Mouse (Mus musculus) layer of hippocampus, adult 8-10 months (tissue): ENCODE measurements around the gene Stim1. TPM values are rescaled to one million over a fixed set of nuclear protein-coding genes. Genes with fewer than 3 reads are reported as not detected.

Experiments
- DNase-seq, 2 experiments: peaks; one replicate each; pipeline ENCODE4 v3.0.0; 2022; ENCODE audit warnings: low spot score in 2 of 2
- total RNA-seq, 4 experiments: library from RNA; stranded (reverse); gene quantifications; 2 replicates each; pipeline ENCODE4 v1.2.4; 2022

Gene Stim1
- total RNA-seq, 4 experiments from 2014 or later = 68.2 to 77.4 (median 69.8) TPM

DNA sequence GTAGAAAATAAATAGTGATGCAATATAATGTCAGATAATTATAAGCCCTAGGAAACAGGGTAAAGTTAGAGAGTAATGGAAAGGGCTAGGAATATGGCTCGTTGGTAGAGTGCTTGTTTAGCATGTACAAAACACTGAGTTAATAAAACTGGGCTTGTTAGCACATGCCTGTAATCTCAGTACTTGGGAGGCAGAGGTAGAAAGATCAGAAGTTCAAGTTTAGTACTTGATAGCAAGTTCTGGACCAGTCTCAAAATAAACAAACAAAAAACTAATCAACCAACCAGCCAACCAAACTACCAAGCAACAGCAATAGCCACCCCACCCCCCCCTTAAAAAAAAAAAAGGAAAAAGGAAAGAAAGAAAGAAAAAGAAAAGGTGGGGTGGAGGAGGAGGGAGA, 33.2 kb downstream of the Stim1 start:
- no peak for DNase-seq

DNA sequence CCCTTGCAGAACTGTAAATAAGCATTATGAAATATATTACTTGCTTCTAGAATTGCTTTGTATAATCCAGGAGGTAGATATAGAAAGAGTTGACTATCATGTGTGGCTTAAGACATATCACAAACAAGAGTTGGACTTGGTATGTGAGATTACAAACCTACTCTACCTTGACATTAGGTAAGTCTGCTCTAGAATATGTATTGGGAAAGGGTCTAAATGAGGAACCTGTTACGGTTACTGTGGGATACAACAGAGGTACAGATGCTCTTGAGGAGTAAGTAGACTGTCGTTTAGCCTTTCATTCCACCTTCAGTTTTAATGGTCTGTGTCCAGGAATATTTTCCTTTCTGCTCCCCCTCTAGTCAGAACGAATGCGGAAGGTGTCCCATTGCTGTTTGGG, 34.9 kb downstream of the Stim1 start:
- no peak for DNase-seq

DNA sequence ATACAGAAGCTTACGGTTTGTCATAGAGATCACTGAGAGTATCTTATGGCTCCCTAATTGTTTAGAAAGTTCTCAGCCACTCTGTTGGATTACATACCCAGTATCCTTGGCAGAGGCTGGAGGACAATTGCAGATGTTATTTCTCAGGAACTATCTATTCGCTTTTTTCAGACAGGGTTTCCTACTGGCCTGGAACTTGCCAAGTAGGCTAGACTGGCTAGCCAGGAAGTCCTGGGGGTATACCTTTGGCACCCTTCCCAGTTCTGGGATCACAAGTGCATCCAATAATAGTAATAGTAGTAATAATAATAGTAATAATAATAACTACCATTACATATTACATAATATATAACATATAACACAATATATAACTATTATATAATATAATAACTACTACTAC, 38.0 kb downstream of the Stim1 start:
- DNase-seq = no peak

DNA sequence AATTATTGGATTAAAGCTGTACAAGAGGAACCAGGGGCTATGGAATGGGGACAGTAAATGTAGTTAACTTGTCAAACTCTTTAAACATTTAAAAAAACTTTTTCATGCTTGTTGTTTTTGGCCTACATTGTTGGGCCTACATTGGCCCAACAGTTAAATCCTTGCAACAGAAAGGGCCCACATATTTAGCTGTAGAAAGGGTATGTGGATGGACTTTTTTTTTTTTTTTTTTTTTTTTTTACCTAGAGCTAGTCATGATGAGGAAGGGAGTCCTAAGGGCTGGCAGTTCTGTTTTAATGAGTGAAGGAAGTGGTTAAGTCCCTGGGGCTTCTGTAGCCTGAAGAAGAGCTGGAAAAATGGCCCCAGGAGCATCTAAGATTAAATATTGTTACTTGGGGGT, 42.7 kb downstream of the Stim1 start:
- DNase-seq = no peak

DNA sequence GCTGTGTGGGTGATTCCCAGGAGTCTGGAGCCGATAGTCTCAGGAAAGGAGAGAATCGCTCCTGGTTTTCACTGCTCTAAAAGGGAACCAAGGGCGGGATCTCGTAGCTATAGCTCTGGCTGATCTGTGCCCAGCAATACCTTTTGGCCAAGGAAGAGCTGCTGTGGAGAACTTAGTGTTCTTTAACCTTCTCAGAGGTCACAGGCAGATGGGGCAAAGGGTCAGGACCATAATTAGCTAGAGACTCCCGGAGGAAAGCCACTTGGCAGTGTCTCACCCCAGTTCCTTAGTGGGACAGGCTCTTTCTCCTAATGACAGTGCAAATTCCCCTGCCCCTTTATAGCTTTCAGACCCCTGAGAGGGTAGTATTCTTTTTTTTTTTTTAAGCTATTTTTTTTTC, 43.2 kb downstream of the Stim1 start:
- no peak for DNase-seq

DNA sequence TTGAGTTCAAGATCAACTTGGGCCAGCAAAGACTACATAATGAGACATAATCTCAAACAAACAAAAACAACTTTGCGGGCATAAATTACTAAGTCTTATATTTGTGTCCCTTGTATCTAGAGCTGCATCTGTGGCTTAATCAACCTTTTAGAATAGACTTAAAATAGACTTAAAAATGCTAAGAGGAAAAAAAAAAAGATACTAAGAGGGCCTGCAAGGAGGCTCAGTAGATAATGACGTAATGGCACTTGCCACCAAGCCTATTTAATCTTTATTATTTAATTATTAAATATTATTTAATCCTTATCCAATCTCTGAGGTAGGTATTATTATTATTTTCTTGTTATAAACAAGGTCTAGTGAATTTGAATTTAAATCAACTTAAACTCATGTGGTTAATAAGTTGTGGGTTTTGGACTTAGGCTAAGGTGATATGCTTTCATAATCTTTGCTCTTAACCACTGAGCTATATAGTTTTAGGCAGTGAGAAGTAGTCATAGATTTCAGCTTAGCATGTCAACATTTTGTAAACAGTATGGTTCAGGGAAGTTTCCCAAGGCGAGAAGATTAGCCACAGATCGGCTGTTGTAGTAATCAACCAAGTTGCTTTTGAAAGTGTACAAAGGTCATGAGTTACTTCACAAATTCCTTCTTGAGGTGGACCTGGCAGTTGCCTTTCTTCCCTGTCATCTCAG, 45.4 kb downstream of the Stim1 start:
- no peak for DNase-seq

DNA sequence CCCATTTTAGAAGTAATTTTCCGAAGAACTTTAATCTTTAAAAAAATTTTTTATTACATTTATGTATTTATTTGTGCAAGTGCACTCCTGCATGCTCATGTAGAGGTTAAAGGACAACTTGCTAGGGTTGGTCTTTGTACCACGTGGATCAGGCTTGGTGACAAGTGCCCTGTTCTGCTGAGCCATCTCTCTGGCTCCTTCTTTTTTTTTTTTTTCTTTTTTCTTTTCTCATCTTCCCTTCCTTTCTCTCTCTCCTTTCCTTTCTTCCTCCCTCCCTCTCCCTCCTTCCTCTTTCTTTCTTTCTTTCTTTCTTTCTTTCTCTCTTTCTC, 45.9 kb downstream of the Stim1 start:
- DNase-seq = no peak

DNA sequence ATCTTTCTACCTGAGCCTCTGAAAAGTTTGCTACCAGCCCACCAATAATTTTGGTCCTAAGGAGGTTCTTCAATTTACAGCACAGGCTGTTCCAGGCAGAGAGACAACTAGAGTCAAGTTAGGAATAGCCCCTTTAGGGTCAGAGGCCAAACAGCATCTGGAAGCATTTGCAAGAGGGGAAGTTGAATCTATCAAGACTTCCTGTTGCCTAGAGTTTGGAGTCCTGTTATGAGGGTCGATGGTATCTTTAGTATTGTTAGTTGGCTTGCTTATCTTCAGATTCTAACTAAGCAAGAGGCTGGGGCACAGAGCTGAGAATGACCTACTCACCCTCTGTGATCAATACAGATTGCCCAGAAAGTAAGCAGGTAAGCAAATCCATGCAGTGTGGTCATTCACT, 46.5 kb downstream of the Stim1 start:
- no peak for DNase-seq

DNA sequence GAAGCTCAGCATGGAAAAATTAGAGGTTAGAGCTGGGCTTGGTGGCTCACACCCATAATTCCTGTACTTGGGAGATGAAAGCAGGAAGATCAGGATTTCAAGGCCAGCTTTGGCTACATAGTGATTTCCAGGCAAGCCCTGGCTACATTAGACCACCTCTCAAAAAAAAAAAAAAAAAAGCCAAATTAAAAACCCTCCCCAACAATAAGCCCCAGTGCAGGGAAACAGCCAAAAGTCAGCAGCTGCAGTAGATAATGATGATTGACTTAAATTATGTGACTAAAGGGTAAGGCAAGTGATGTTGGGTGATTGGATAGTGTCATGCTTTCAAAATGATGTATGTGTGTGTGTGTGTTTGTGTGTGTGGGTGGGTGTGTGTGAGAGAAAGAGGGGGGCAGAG, 47.3 kb downstream of the Stim1 start:
- no peak for DNase-seq

DNA sequence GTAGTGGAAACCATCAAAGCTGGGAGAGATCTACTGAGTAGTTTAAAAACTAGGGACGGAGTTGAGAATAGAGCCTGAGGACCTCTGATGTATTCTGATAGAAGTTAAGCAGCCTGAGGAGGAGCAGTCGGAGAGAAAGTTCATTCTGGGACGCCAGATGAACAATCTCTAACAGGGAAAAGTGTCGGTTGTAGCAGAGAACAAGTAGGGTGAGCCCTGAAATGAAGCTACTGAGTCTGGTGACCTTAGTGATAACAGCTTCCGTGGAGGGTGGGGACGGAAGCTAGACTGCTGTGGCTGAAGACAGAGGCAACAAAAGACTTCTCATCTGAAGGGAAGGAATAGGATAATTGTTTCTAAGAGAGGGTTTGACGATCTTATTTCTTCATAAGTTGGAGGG, 47.8 kb downstream of the Stim1 start:
- DNase-seq = no peak

DNA sequence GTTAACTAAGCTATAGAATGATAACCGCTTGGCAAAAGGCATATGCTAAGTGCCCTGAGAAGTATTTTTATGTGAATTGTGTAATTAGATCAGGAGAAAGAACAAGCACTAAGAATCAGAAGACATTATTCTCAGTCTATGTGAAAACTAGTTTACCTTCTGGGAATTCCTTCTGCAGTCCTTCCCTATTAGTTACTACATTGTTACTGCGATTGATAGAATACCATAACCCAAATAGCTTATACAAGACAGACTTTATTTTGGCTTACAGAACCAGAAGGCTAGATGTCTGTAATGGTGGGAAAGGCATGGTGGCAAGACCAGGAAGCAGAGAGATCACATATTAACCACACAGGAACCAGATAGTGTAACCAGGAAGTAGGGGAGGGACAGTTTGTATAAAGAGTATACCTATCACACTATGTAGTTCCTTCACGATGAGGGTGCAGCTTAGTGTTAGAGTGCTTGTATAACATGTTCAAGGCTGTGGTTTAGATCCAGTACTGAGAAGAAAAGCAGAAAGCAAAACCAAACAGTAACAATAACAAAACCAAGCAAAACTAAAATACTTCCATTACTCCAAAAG, 50.1 kb downstream of the Stim1 start:
- no peak for DNase-seq

DNA sequence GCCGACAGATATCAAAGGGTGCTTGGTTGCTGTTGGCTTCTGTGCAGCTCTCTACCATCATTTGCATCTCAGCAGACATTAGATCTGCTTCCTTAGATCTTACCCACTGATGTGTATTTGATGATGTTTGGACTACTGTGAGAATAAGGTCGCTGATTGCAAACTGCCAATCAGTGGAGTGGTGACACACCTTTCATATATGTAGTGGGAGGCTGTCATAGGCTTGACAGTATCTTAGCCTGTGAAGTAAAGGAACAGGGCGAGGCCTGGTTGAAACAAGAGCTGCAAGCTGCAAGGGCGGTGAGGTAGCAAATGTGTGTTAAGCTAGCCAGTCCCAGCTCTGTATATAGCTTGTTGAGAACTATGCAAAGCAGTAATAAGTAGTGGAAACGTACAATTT, 54.5 kb downstream of the Stim1 start:
- DNase-seq = no peak

DNA sequence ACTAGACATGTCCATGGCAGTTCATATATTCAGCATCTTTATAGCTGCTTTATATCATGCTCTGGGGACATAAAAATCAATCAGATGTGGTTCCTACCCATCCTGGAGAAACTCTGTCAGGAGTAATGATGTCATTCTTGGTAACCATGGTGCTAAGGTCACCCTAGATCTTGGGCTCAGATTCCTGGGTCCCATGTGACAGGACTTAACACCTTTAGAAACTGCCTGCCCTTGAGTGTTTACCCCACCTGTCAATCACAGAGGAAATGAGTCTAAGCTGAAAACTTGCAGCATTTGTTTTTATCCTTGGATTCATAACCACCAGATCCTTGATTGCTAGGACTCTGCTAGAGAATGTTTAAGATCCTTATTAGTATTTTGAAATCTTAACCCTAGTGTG, 58.7 kb downstream of the Stim1 start:
- no peak for DNase-seq

DNA sequence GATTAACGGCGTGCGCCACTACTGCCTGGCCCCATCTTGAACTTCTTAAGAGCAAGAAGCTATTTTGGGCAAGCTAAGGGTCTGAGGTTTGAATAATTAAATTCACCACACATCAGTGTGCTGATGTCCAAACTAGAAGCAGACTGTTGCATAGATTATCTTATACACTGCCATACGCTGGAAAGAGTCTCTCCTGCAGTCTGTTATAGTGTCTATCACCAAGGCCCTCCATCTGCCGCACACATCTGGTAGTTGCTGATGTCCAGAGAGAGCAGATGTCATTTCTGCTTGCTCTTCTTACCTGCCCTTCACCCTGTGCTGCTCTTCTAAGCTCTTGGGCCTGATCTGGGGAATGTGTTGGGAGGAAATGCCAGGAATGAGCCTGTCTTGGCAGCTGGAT, 62.7 kb downstream of the Stim1 start:
- DNase-seq = no peak

DNA sequence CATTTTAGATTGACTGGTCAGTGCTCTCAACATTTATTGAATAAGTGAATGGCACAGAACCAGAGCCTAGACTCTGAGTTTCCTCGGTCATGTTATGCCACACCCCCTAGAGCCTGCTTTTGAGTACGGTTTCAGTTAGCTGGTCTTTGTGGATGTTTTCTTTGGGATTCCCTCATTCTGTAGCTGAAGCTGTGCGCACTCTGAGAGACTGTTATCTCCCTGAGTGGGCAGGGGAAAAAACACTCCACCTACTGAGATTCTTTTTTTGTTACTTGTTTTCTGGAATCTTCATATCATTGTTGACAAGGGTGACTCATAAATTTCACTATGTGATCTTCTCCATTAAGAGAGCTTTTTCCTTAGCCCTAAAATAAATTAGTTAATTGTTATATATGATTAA, 63.9 kb downstream of the Stim1 start:
- no peak for DNase-seq

DNA sequence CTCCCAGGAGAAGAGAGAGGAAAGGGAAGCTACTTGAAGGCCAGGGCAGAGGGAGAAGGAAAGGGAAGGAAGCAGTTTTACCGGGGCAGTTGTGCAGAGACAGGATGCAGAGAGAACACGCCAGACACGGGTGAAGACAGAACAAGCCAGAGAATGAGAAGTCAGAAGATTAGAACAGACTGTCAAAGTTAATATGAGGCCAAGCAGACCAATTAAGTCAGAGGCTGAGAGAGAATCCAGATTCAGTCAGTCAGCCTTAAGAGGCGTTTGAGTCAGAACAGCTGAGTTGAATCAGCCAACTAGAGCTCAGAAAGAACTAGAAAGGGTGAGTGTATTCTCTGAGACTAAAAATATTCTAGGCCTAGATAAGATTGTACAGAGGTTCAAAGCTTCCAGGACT, 66.1 kb downstream of the Stim1 start:
- no peak for DNase-seq

DNA sequence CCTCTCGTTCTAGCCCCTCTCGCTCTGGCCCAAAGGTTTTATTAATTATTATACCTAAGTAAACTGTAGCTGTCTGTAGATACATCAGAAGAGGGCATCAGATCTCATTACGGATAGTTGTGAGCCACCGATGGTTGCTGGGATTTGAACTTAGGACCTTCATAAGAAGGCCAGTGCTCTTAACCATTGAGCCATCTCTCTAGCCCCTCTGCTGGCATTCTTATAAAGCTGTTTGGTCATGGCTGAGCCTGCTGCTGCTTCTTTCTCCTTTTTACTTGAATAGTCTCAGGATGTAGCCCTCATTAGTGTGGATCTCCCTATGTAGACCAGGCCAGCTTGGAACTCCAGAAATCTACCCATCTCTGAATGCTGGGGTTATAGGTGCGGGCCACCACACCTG, 69.7 kb downstream of the Stim1 start:
- no peak for DNase-seq

DNA sequence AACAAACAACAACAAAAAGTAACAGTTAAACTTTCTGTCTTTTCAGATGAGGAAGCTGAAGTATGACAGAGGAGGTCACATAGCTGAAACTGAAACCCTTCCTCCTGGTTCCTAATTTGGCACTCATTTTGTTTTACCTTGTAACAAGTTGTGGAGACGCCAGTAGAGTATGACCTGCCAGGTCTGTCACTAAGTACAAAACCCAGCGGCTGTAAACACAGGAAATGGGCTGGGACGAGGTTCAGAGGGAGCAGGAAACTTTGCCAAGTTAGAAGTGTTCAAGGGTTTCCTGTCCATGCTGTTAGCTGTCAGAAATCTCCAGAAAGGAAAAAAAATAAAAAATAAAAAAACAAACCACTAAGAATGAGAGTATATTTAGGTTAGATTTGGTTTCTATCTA, 70.3 kb downstream of the Stim1 start:
- no peak for DNase-seq

DNA sequence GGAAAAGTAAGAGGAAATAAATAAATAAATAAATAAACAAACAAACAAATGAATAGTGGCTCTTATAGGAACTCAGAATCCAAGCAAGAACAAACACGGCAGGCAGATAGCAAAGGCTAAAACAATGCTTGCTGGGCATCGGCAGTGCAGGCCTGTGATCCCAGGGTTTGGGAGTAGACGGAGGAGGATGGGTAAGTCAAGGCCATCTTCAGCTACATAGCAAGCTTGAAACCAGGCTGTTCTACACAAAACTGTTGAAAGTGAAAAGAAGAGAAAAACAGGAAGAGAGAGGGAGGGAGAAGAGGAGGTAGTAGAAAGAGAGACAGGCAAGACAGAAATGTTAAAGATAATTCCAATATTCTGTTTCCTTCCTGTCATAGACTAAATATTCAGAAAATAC, 71.3 kb downstream of the Stim1 start:
- no peak for DNase-seq

DNA sequence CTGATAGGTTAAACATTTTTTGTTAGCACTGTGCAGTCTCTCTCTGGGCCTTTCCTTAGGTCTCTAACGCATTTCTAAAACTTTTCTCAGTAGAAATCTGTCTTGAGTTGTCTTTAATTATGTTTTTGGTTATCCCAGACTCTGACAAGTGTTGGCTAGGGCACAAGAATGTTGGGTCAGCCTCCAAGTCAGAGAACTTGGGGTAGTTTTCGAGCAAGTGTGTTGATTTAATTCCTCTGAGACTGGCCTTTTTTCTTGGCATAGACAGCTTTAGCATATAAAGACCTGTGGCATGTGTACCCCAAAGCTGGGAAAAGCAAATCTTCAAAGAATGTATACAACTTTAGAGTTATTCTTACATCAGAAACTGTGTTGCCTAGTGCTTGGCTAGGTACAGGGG, 78.3 kb downstream of the Stim1 start:
- DNase-seq = no peak

DNA sequence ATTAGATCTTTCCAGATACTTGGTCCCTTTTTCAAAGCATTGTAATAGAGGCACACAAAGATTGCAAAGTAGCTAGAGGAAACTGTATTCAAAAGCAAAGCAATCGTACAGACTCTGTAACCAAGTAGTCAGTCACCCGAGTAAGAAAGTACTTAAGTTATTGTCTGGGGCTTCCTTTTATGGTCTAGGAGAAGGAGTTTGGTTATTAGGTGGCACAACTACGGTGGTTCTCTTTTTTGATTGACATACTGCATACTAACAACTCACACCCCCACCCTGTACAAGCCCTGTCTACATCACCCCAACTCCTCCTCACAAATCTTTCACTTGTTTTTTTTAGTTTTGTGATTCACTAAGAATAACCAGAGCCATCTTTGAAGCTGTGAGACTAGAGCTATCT, 79.7 kb downstream of the Stim1 start:
- no peak for DNase-seq

DNA sequence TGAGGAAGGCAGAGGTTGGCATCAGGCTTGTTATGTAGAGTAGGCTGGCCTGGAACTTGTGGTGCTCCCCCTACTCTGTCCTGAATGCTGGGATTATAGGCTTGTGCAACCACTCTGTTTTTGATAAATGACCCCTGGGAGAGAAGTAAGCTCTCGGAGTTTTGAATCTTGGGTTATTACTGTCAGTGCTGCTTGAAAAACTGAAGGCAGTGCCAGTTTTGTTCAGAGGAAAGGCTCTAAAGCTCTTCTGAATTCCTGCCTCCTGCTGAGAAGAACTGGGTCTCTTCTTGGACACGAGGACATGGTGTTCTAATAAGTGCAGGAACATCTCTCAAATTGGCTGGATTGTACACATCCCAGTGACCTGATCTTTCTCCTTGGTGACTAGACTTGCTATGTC, 81.1 kb downstream of the Stim1 start:
- no peak for DNase-seq

DNA sequence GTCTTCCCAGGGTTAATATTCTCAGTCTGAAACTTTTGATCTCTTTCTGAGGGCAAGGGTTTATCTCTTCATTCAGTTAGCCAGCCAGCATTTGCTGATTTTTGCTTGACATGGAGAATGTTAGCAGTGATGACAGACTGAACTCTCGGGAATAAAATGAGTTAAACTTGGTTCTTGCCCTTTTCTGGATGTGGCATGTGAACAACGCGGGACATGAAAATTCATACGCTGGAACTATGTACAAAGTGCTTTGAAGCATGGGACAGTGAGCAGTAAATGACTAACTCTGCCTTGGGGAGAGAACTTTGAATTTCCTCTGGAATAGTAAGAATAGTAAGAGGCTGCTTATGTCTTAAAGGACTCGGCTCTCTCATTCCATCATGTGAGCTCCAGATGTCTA, 81.6 kb downstream of the Stim1 start:
- no peak for DNase-seq

DNA sequence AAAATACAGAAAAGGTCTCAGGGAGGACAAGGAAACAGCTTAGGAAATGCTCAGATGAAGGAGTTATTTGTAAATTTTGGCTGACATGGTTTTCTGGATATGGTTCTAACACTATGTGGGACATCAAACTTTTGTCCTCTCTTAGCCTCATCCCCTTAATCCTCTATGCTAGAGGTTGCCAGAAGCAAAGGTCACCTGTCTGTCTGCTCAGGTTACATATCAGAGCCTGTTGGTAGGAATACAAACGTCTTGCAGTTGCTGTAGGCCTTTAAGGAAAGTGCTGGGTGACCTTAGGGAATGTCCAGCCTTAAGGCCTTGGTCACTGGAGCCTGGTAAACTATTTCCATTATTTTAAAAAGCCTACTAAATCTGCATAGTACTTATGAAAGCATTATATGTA, 85.8 kb downstream of the Stim1 start:
- DNase-seq = no peak
